Mouse (Mus musculus): ENCODE data around the gene Gm20721. TPM values are rescaled to one million over a fixed set of nuclear protein-coding genes. Genes with fewer than 3 reads are reported as not detected.
"Not testable (repeated sequence)": the region's sequence is repeated elsewhere in the genome, so short reads cannot be mapped to it uniquely, and the experiment has no call there.

Gene Gm20721
- polyA plus RNA-seq, 1 experiment: 0.26 TPM

DNA sequence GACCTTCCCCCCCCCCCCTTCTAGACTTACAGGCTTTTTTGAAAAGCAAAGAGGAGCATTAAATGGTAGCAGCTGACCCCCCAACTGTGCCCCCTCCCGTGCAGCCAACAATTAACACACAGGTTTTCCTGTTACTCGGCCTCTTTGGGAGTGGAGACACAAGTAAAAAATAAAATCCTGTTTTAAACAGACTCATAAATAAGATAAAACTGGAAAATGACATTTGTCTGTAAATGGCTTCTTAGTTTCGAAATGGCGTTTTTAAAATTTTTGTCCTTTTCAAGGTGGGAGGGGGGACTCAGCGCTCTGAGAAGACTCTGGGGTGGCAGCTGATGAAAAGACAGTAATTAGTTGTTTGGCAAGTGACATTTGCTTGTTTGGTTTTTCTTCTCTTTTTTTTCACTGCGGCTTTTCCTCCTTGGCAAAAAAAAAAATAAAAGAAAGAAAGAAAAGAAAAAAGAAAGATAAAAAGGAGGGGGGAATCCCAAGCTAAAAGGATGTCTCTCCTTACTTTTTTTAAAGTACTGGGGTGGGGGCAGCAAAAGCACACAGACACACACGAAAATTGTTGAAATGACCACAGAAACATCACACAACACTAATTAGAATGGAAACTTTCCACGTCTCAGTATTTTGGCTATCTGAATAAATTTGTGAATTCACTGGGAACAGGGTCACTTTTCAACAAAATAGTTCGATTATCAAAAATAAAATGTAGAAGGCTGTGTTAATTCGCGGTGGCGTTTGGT lies 15.1 kb downstream of the Gm20721 start:
- no peak for DNase-seq (ENCODE audit: low read depth, low spot score)
- WGBS: 18% methylated on average over 12 of the region's 12 CpGs

DNA sequence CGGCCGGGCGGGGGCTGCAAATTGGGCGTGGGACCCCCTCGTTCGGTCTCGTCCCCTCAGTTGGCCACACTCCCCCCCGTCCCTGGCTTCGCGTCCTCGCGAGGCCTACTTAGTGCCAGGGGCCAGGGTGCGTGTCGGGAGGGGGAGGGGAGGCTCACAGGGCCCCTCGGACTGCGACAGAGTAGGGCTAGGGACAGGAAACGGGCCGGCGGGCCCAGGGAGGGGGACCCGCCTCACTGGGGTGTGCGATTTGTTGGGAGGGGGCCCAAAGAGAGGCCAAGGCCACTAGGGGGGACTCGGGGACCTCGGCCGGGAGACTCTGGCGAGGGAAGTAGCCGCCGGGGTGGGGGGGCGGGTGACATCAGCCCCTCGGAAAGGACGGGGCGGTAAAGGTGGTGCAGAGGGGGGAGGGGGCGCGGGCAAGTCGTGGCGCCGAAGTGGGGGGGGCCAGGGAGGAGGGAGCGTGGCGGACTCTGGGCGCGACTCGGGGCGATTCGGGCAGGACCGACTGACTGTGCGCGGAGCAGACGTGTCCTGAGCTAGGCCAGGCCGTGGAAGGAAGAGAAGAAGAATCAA lies 15.8 kb downstream of the Gm20721 start:
- DNase-seq (ENCODE audit: low read depth, low spot score): no peak
- WGBS: under 1% methylated on average over 45 of the region's 48 CpGs

DNA sequence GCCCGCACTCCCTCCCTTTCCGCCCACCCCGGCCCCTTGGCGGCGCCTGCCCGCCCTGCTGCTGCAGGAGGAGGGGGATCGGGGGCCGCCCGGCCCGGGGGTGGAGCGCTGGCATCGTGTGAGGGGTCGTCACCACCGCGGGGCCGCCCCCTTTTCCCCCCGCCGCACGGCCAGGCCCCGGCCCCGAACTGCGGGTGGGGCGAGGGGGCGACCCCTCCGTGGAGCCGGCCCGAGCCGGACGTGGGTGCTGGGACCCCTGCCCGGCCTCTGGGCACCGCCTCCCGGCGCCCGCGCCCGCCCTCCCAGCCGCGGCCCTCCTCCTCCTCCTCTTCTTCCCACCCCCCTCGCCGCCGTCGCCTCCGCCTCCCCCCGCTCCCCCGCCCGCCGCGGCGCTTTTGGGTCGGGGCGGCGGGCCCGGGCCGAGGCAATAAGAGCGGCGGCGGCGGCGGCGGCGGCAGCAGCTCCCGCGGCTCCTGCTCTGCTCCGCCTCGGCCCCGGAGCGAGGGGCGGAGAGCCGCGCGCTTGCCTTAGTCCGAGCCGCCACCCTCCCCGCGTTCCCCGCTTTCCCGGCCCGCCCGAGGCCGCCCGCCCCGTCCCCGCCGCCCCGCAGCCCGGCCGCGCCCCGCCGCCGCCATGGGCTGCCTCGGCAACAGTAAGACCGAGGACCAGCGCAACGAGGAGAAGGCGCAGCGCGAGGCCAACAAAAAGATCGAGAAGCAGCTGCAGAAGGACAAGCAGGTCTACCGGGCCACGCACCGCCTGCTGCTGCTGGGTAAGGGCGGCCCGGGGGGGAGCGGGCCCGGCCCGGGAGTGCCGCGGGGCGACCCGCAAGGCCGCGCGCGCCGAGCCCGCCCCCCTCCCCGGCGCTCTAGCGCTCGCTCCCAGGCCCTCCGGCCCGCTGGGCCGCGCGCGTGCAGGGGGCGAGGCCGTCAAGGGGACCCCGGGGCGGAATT lies 16.6 kb downstream of the Gm20721 start:
- DNase-seq (ENCODE audit: low read depth, low spot score): no peak
- 2% methylated on average over 97 of the region's 131 CpGs for WGBS

DNA sequence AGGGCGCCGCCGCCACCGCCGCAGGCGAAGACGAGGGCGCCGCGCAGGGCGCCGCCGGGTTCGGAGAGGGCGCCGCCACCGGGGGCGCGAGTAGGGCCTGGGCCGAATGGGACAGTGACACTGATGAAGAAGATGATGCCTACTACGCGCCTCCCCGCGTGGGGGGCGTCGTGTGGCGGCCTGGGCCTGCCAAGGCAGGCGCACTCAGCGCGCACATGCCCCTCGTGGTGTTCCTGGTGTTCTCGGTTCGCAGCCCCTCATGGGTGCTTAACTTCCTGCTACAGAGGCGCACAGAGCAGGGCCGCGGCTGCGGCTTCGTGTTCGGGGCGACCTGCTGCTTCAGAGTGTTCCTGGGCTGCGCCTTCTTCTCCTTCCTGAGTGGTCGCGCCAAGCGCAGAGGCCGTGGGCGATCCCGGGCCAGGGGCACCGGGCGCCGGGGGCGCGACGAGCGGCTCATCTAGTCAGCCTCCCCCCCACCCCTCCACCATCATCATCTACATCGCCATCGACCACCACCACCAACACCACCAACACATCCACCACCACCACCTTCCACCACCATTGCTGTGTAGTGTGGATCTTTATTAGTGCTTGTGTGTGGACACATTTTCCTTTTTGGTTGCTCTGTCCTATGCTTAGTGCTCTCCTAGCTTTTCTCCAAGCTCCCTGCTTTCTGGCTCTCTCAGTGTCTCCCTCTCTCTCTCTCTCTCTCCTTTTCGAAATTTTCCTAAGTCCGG lies 17.4 kb downstream of the Gm20721 start:
- DNase-seq (ENCODE audit: low read depth, low spot score): no peak

DNA sequence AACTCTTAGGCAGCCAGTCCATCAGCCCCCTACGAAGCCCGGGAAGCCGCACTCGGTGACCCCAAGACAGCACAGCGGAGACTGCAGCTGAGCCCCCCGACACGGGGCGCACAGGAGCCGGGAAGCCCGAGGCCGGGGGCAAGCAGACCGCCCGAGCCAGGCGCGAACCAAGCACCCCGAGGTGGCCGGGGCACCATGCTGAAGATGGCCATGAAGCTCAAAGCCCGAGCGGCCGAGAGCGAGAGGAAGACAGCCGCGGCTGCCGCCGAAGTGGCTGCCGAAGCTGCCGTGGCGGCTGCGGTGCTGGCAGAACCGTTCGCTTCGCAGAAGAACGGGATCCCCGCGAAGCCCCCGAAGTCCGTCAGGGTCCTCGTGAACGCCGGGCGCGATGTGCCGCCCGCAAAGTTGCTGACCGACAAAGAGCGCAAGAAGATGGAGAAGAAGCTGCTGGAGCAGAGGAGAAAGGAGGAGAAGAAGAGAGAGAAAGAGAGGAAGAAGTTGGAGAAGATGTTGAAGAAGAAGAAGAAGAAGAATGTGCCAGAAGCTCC lies 18.1 kb downstream of the Gm20721 start:
- DNase-seq (ENCODE audit: low read depth, low spot score): no peak
- 49% methylated on average over 46 of the region's 46 CpGs for WGBS

More for the DNA sequence above, 17.4 kb downstream of the Gm20721 start:
- 42% methylated on average over 58 of the region's 58 CpGs for WGBS

DNA sequence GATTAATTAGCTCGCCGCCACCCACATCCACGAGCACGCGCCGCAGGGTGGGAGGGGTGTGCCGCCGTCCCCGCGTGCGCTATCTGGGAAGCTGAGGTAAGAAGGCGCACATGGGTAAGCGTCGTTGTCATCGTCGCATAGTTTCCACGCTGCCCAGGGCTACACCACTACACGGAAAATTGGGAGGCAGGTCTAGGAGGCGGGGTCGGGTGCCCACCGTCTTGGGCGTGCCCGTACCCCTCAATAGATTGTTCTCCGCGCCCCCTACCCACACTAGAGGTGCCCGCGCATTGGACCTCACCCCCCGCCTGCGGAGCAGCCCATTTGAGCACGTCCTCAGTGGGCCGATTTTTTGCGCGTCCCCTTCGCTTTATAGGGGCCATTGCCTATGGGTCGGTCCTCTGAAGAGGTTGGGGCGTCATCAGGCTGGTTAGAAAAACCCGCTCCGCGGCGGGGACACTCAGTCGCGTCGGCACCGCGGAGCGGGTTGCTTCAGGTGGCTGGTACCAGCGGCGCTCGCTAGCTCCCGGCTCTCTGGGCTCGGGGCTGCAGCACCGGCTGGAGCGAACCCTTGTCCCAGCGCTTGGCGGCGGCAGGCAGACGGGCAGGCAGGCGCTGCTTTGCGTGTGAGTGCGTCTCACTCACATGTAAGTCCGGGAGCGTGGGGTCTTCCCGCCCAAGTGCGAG lies 19.1 kb downstream of the Gm20721 start:
- WGBS: 44% methylated on average over 64 of the region's 64 CpGs
- no peak for DNase-seq (ENCODE audit: low read depth, low spot score)

DNA sequence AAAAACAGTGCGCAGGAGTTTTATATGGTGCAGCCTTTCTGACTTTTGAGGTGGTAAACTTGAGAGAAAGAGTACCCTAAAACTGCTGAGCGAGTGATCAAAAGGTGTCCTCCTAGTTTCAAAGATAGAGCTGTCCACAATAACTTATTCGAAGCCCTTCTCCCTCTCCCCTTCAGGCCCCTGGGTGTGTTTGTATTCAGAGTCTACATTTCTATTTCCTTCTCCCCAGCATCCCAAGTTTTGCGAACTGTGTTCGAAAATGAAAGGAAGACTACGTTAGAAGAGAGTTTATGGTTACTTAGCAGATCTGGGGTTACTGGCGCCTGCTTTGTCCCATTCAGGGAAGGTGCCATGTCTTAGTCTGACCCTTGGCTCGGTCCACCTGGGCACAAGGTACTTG lies 20.0 kb downstream of the Gm20721 start:
- DNase-seq (ENCODE audit: low read depth, low spot score): no peak
- WGBS: 44% methylated on average over 8 of the region's 8 CpGs

DNA sequence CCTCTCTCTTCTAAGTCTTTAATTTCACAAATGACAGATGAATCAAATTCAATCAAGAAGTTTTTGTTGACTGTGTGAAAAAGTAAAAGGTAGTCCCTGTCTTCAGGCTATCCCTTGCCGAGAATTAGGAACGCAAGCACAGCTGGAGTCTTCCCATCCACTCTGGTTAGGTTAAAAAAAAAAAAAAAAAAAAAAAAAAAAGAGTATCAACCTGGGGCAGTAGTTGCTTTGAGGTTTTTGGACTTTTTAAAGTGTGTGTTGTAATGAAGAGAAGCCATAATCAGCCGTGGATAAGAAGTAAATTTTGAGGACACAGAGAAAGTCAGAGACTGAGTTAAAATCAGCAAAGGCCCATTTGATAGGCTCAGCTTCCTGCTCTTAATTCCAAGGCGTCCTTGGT lies 20.5 kb downstream of the Gm20721 start:
- 41% methylated on average over 4 of the region's 4 CpGs for WGBS
- DNase-seq (ENCODE audit: low read depth, low spot score): no peak

DNA sequence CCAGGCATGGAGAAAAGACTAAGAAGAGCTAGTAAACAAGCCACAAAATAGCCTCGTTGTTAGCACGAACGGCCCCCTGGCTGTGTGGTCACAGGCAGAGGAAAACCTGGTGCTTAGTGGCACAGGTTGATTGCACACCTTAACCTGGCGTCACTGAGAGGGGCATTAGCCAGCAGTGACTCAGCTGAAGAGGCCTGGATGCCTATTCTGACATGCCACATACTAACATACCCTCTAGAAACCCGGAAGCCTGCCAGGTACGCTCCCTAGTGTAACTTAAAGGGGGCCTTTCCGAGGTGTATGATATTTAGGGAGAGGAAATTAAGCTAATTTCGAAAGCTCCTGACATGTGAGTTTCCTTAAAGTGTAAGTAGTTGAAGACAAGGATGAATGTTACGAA lies 29.9 kb downstream of the Gm20721 start:
- no peak for DNase-seq (ENCODE audit: low read depth, low spot score)
- 90% methylated on average over 9 of the region's 9 CpGs for WGBS

DNA sequence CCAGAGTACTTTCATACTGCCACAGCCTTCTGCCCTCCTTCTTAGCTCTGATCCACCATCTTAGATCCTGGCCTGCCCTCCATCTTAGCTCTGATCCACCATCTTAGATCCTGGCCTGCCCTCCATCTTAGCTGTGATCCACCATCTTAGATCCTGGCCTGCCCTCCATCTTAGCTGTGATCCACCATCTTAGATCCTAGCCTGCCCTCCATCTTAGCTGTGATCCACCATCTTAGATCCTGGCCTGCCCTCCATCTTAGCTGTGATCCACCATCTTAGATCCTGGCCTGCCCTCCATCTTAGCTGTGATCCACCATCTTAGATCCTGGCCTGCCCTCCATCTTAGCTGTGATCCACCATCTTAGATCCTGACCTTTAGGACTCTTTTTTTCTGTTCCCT lies 31.1 kb downstream of the Gm20721 start:
- not testable (repeated sequence) for DNase-seq (ENCODE audit: low read depth, low spot score)

DNA sequence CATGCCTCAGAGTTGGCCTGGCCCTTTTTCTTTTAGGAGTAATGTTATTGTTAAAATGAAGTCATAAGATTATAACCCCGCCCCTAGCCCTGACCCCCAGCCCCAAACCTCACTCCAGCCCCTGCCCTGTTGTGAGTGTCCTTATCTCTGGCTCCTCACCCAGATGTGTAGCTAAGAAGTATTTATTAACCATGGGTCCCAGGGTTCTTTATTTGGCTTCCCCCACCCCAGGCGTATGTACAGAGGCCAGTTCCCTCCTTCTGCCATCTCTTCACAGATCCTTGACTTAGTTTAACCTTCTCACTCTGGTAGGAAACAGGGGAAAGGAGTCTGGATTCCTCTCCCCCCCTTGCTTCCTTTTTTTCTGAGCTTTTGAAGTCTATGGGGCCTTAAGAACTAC lies 33.9 kb downstream of the Gm20721 start:
- WGBS: 77% methylated on average over 2 of the region's 2 CpGs

DNA sequence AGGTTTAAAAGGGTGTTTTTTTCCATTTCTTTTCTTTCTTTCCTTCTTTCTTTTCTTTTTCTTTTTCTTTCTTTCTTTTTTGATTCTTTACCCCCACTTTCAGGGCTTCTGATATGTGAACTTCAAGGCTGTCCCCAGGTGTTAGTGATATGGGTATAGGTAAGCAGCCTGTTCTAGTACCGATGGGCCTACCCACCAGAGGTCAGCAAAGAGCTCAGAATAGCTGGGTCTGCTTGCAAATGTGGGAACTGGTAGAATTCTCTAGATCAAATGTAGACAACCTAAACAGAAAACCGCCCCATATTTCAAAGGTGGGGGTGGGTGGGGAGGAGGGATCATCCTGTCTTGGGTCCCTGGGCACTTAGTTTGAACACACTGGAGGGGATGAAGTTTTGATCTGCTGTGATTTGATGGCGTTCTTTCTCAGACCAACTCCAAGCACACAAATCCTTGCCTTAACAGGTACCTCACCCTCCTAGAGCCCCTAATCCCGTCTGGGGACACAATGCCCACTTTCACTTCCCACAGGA lies 34.3 kb downstream of the Gm20721 start:
- no peak for DNase-seq (ENCODE audit: low read depth, low spot score)
- WGBS: 24% methylated on average over 4 of the region's 4 CpGs

More for the DNA sequence above, 33.9 kb downstream of the Gm20721 start:
- DNase-seq (ENCODE audit: low read depth, low spot score): no peak

DNA sequence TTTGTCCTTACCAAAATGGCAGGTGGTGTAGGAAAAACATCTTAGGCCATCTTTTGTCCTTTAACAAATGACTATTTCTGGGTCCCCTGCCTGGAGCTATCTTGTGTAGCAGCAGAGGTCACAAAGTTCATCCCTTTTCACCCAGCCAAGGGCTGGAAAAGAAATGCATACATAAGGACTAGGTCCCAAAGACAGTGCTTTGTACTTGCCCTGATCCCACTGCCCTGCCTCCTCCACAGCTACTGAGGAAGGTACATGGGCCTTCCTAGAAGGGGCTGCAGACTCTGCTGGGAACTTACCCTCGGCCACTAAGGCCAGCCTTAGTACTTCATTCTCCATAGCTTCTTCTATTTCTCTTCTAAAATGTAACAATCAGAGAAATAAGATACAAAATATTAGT lies 34.9 kb downstream of the Gm20721 start:
- WGBS: 88% methylated on average over 1 of the region's 1 CpGs
- DNase-seq (ENCODE audit: low read depth, low spot score): no peak

DNA sequence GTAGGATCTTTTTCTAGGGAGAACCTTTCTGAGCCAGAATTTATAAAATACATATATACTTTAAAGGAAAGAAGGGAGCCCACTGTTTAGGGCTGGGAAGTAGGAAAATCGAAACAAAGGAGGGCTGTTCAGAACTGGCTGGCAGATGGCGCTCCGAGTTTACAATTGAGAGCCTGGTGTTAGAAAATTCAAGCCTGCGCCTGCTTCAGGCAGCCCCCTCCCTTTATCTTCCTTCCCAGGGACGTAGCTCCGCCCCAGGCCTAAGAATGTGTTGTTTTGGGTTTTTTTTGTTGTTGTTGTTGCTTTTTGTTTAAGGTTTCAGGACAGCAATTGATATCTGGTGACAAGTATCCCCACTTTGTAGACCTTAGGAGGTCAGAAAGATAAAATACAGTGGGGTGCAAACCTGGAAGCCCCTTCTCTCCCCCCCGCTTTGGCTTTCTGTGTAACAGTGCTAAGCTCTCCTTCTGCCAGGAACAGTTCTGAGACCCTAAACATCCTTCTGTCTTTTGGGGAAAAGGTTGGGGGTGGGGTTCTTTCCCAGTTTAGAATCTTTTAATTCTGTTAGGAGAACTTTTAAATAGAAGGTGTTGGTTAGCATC lies 35.5 kb downstream of the Gm20721 start:
- no peak for DNase-seq (ENCODE audit: low read depth, low spot score)
- 21% methylated on average over 7 of the region's 7 CpGs for WGBS

DNA sequence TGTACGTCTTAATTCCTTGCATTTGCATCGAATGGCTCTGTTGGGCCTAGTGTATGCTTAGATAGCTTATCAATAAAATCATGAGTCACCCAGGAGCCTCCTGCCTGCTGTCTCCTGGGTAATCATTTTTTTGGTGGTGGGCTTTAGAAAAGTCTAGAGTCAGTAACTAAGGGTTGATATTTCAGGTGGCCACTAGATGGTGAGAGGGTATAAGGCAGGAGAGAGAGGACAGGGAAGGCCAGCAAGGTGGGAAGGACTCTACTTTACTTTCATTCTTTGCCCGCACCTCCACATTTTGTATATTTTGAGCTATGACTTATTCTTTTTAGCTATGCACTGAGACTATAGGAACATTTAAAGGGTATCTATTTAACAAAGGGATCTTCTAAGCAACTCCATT lies 38.6 kb downstream of the Gm20721 start:
- DNase-seq (ENCODE audit: low read depth, low spot score): no peak
- 63% methylated on average over 3 of the region's 3 CpGs for WGBS

DNA sequence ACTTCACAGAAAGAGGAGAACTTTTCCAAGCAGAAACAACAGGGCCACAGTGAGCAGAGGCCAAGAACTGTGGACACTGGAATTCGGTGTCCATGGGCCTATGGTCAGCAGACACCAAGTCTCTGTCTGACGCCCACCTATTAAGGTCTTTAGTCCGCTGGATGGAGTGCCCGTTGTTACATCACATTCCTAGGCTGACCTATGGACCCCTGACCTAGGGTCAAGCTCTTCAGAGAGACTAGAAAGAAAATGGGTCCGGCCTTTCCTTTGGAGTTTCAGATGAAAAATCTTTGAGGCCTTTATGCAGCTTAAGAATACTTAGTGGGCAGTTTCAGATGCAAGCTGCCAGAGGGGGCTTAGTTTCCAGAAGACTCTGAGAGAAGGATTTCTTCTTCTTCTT lies 40.9 kb downstream of the Gm20721 start:
- WGBS: 26% methylated on average over 5 of the region's 5 CpGs
- DNase-seq (ENCODE audit: low read depth, low spot score): no peak

DNA sequence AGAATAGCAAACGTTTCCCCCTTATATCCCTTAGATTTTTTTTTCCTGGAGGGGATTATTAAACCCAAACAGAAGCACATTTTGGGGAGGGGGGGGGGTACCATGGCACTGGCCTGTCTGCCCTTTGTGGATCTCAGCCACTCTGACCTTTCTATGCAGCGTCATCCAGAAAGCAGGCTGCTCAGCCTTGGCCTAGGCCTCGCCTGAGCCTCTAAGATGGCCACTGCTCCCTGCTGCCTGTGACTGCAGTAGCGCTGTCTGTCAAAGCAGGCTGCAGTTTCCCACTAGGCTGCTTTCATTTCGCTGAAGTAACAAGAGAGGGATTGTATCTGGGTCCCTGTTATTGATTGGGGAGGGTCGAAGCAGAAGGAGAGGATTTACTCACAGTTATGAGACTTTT lies 44.0 kb downstream of the Gm20721 start:
- 66% methylated on average over 6 of the region's 6 CpGs for WGBS

DNA sequence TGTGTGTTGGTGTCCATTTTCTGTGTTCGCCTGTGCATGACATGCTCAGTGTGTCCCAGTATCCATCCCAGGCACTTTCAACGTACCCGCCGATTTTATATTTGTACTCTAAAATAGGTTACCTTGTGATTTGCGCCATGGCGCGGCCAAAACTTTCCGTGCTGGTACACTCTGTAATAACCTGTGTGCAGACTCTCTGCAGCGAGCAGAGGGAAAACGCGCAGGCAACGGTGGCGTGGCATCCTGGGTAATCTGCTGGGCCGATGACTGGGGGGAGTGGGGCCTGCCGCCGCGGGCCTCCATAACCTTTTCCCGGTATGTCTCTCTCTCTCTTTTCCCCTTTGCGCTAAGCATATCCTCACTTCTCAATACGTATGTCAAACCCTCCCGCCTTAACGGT lies 45.8 kb downstream of the Gm20721 start:
- DNase-seq (ENCODE audit: low read depth, low spot score): no peak
- WGBS: 57% methylated on average over 22 of the region's 22 CpGs

More for the DNA sequence above, 44.0 kb downstream of the Gm20721 start:
- no peak for DNase-seq (ENCODE audit: low read depth, low spot score)
